Mouse (Mus musculus): Measurements from ENCODE around the gene Ugt1a9. TPM values are rescaled to one million over a fixed set of nuclear protein-coding genes. Genes with fewer than 3 reads are reported as not detected.

Ugt1a9 gene
- polyA plus RNA-seq, 1 experiment from 2014 or later, result not detected

DNA sequence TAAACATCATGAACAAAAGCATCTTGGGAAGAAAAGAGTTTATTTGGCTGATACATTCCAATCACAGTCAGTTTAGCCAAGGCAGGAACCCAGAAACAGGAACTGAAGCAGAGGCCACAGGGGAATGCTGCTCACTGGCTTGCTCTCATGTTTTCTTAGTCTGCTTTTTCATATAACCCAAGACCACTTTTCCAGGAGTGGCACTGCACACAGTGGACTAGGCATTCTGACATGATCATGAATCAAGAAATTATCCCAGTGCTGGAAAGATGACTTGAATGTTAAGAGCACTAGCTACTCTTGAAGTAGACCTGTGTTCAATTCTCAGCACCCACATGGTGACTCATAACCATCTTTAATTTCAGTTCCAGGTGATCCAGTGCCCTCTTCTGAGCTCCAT is 155.1 kb downstream of the Ugt1a9 start:
- Histone ChIP-seq H3K4me2 (ENCODE audit: low read length) (no peak overlapping the region), H3K36me3 (ENCODE audit: control insufficient read depth, insufficient read depth, low read length) (no peaks in the 10 kb centered on the region), H3K9ac (ENCODE audit: low read depth, low read length) (no peak overlapping the region), H3K4me1 (ENCODE audit: control insufficient read depth, insufficient read depth, low read length) (no peaks in the 10 kb centered on the region), H3K27ac (ENCODE audit: low read length) (no peak overlapping the region), H3K9me3 (replicated peaks; ENCODE audit: control insufficient read depth, low read length, poor library complexity, severe bottlenecking) (peaks cover 58% of the 10 kb centered on the region), H3K27me3 (ENCODE audit: control insufficient read depth, insufficient read depth, low read depth, low read length) (no peaks in the 10 kb centered on the region), H3K4me3 (ENCODE audit: low read depth, low read length) (no peak overlapping the region)
- no peak for ATAC-seq

DNA sequence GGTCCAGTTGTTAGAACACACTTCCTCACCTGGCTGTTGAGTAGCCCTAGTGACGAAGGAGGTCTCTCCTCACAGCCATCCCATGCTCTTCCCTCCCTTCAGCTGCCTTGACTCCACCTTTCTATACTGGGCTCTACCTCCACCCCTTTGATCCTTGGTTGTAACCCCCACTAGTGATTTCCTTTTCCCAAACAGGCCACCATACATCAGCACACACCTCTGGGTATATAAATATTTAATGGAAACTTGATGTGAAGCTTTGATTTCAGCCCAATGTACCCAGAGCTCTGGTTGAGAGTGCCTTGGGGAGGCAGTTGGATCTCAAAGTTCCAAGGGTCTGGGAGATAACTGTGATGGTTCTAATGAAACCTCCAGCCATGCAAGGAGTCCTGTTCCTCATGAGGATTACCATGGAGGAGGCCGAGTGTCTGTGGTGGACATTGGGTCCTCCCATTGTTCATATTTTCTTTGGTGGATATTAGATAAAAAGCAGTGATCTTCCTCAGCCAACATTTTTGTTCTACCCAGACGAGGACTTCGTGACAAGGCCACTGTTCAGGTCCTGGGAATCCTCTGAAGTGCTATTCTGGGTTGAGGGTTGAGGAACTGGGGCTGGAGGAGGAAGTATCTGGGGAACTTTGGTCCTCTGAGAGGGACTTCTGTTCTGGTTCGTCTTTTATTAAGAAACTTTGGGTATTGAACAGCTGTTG is 156.2 kb downstream of the Ugt1a9 start, which contains the start of gene Mroh2a:
Gene Mroh2a (plus strand): TSS at position 317 of the 710 bp plus-strand sequence.
- H3K9ac ChIP-seq (ENCODE audit: low read depth, low read length), result no peak within 1 kb of the TSS
- no peak within 1 kb of the TSS for H3K4me2 ChIP-seq (ENCODE audit: low read length)
- H3K36me3 ChIP-seq (ENCODE audit: control insufficient read depth, insufficient read depth, low read length), result no peaks in the 10 kb centered on the region
- H3K4me1 ChIP-seq (ENCODE audit: control insufficient read depth, insufficient read depth, low read length), result no peaks in the 10 kb centered on the region
- peaks cover 69% of the 10 kb centered on the region for H3K9me3 ChIP-seq (replicated peaks; ENCODE audit: control insufficient read depth, low read length, poor library complexity, severe bottlenecking)
- no peak within 1 kb of the TSS for H3K4me3 ChIP-seq (ENCODE audit: low read depth, low read length)
- H3K27me3 ChIP-seq (ENCODE audit: control insufficient read depth, insufficient read depth, low read depth, low read length), result no peaks in the 10 kb centered on the region
- no peak for ATAC-seq
- 55% methylated on average over 5 of the region's 5 CpGs for whole genome bisulfite sequencing
- H3K27ac ChIP-seq (ENCODE audit: low read length), result no peak within 1 kb of the TSS

DNA sequence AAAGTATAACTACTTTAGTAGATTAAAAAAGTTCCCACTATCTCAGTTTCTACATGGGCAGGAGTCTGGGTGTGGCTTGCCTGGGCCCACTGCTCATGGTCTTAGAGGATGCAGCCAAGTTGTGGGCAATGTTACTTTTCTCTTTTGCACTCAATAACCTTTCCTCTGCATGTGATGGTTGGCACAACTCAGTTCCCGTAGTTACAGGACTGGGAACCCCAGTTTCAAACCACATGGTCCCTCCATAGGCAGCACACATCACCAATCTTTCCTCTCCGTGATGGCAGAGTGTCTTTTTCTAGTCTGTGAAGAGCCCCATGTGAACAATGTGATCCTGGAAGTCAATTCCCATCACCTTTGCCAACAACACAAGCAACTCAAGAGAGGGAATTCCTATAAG is 156.9 kb downstream of the Ugt1a9 start:
- no peaks in the 10 kb centered on the region for H3K27me3 ChIP-seq (ENCODE audit: control insufficient read depth, insufficient read depth, low read depth, low read length)
- H3K4me1 ChIP-seq (ENCODE audit: control insufficient read depth, insufficient read depth, low read length), result no peaks in the 10 kb centered on the region
- no peak overlapping the region for H3K27ac ChIP-seq (ENCODE audit: low read length)
- no peaks in the 10 kb centered on the region for H3K36me3 ChIP-seq (ENCODE audit: control insufficient read depth, insufficient read depth, low read length)
- ATAC-seq, result no peak
- no peak overlapping the region for H3K9ac ChIP-seq (ENCODE audit: low read depth, low read length)
- peaks cover 72% of the 10 kb centered on the region for H3K9me3 ChIP-seq (replicated peaks; ENCODE audit: control insufficient read depth, low read length, poor library complexity, severe bottlenecking)
- no peak overlapping the region for H3K4me3 ChIP-seq (ENCODE audit: low read depth, low read length)
- WGBS, result 63% methylated on average over 2 of the region's 2 CpGs
- H3K4me2 ChIP-seq (ENCODE audit: low read length), result no peak overlapping the region

DNA sequence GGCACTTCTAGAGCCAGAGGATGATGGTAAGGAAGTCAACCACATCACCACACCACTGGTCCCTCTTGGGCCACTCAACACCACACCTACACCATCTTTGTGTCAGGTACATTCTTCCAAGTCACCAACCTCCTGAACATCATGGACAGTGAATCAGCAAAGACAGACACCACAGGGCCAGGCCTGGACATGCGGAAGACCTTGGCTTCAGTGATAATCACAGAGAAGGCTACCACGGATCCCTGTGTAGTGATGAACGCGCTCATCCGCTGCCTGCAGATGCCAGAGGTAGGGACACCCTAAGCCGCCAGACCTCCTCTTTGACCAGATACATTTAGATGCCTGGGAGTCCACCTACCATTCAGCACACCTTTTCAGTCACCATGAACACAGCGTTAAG is 157.5 kb downstream of the Ugt1a9 start:
- no peak overlapping the region for H3K27ac ChIP-seq (ENCODE audit: low read length)
- H3K4me1 ChIP-seq (ENCODE audit: control insufficient read depth, insufficient read depth, low read length), result no peaks in the 10 kb centered on the region
- no peaks in the 10 kb centered on the region for H3K27me3 ChIP-seq (ENCODE audit: control insufficient read depth, insufficient read depth, low read depth, low read length)
- H3K9ac ChIP-seq (ENCODE audit: low read depth, low read length), result no peak overlapping the region
- 70% methylated on average over 7 of the region's 7 CpGs for WGBS
- no peak overlapping the region for H3K4me2 ChIP-seq (ENCODE audit: low read length)
- H3K9me3 ChIP-seq (replicated peaks; ENCODE audit: control insufficient read depth, low read length, poor library complexity, severe bottlenecking), result peaks cover 79% of the 10 kb centered on the region
- no peak for ATAC-seq
- H3K4me3 ChIP-seq (ENCODE audit: low read depth, low read length), result no peak overlapping the region
- no peaks in the 10 kb centered on the region for H3K36me3 ChIP-seq (ENCODE audit: control insufficient read depth, insufficient read depth, low read length)

DNA sequence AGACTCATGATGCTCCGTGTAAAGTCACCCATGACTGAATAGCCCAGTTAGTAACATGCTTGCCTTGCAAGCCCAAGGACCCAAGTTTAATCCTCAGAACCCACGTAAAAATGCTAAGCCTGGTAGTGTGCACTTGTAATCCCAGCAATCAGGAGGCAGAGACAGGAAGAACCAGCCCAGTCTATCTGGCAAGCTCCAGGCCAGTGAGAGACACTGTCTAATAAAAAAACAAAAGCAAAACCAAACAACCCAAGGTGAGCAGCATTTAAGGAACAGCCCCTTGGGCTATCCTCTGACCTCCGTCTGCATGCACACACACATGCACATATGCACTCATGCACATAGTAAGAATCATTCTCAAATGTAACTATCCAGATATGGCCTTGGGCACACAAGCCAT is 159.0 kb downstream of the Ugt1a9 start:
- Histone ChIP-seq H3K27me3 (ENCODE audit: control insufficient read depth, insufficient read depth, low read depth, low read length) (no peaks in the 10 kb centered on the region), H3K4me3 (ENCODE audit: low read depth, low read length) (no peak overlapping the region), H3K27ac (ENCODE audit: low read length) (no peak overlapping the region), H3K4me1 (ENCODE audit: control insufficient read depth, insufficient read depth, low read length) (no peaks in the 10 kb centered on the region), H3K9ac (ENCODE audit: low read depth, low read length) (no peak overlapping the region), H3K9me3 (replicated peaks; ENCODE audit: control insufficient read depth, low read length, poor library complexity, severe bottlenecking) (peaks cover 93% of the 10 kb centered on the region), H3K36me3 (ENCODE audit: control insufficient read depth, insufficient read depth, low read length) (no peaks in the 10 kb centered on the region), H3K4me2 (ENCODE audit: low read length) (no peak overlapping the region)
- no peak for ATAC-seq
- WGBS, result 81% methylated on average over 3 of the region's 3 CpGs

DNA sequence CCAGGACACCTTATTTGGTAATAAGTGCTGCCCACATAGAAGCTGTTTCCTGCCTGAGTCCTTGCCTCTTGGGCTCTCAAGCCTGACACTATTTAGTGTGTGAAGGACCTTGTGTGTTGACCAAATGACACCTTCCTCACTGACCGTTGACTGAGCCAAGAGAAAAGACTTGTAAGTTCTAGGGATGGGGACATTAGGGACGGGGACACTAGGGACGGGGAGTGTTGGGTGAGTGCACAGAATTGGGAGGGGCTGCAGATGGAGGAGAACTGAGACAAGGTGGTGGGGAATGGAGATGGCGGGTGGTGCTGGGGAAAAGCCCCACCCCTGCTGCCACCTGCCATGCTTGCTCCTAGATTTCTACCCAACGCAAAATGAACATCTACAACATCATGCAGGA is 159.4 kb downstream of the Ugt1a9 start:
- H3K4me2 ChIP-seq (ENCODE audit: low read length), result no peak overlapping the region
- WGBS, result 87% methylated on average over 5 of the region's 5 CpGs
- no peak overlapping the region for H3K4me3 ChIP-seq (ENCODE audit: low read depth, low read length)
- H3K27me3 ChIP-seq (ENCODE audit: control insufficient read depth, insufficient read depth, low read depth, low read length), result no peaks in the 10 kb centered on the region
- ATAC-seq, result no peak
- H3K27ac ChIP-seq (ENCODE audit: low read length), result no peak overlapping the region
- no peaks in the 10 kb centered on the region for H3K4me1 ChIP-seq (ENCODE audit: control insufficient read depth, insufficient read depth, low read length)
- H3K36me3 ChIP-seq (ENCODE audit: control insufficient read depth, insufficient read depth, low read length), result no peaks in the 10 kb centered on the region
- no peak overlapping the region for H3K9ac ChIP-seq (ENCODE audit: low read depth, low read length)
- peaks cover 97% of the 10 kb centered on the region for H3K9me3 ChIP-seq (replicated peaks; ENCODE audit: control insufficient read depth, low read length, poor library complexity, severe bottlenecking)

DNA sequence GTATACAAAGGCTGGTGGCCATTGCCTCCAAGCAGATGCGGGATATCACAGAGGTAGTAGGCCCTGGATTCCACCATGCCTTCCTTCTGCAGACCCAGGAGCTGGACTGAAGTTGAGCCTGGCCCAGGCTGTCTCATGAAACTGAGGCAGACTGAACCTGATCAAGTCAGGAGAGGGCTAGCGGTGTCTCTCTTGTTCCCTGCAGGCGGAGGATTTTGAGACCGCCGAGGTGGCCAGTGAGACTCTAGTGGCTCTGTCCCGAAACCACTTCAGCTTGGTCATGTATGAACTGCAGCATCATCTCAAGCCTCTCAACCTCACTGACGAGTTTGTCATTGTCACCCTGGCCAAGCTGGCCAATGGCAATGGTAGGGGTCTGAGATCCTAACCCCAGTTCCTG is 159.8 kb downstream of the Ugt1a9 start:
- no peak overlapping the region for H3K27ac ChIP-seq (ENCODE audit: low read length)
- no peak overlapping the region for H3K9ac ChIP-seq (ENCODE audit: low read depth, low read length)
- no peaks in the 10 kb centered on the region for H3K4me1 ChIP-seq (ENCODE audit: control insufficient read depth, insufficient read depth, low read length)
- no peak overlapping the region for H3K4me3 ChIP-seq (ENCODE audit: low read depth, low read length)
- no peak overlapping the region for H3K4me2 ChIP-seq (ENCODE audit: low read length)
- no peaks in the 10 kb centered on the region for H3K36me3 ChIP-seq (ENCODE audit: control insufficient read depth, insufficient read depth, low read length)
- ATAC-seq, result no peak
- peaks cover 100% of the 10 kb centered on the region for H3K9me3 ChIP-seq (replicated peaks; ENCODE audit: control insufficient read depth, low read length, poor library complexity, severe bottlenecking)
- no peaks in the 10 kb centered on the region for H3K27me3 ChIP-seq (ENCODE audit: control insufficient read depth, insufficient read depth, low read depth, low read length)
- WGBS, result 75% methylated on average over 7 of the region's 7 CpGs

DNA sequence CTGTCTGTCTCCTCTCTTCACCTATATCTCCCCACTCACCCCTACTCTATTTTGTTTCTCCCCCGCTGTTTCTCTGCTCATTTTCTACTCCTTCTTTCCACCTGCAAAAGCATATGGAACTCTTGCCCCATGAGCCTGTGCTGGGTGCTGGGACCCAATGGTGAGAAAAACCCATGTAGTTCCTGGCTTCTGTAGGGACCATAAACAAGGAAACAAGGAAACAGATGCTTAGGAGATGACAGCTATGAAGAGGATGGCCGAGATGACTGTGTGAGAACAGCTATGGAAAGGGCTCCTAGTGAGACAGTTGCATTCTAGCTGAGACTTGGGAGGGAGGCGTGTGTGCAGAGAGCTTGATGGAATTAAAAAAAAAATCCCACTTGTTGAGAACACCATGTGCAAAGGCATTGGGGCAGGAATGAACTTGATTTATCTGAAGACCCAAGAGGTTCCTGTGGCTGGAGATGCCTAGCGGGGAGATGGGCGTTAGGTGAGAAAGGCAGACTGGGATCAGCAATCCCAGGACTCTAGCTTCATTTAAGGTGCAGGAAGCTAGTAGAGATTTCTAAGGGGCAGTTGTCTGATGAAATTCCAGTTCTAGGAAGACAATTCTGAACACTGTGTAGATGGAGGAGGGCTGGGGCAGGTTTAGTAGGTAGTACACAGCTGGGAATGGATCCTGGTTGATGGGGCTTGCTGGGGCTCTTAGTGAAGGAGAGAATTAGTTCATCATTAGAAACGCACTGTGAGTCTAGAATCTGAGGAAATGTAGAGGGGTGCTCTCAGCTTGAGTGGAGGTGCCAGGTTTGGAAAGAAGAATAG is 160.6 kb downstream of the Ugt1a9 start:
- no peak overlapping the region for H3K9ac ChIP-seq (ENCODE audit: low read depth, low read length)
- H3K27ac ChIP-seq (ENCODE audit: low read length), result no peak overlapping the region
- H3K4me1 ChIP-seq (ENCODE audit: control insufficient read depth, insufficient read depth, low read length), result no peaks in the 10 kb centered on the region
- no peaks in the 10 kb centered on the region for H3K27me3 ChIP-seq (ENCODE audit: control insufficient read depth, insufficient read depth, low read depth, low read length)
- H3K4me2 ChIP-seq (ENCODE audit: low read length), result no peak overlapping the region
- peaks cover 99% of the 10 kb centered on the region for H3K9me3 ChIP-seq (replicated peaks; ENCODE audit: control insufficient read depth, low read length, poor library complexity, severe bottlenecking)
- no peak for ATAC-seq
- WGBS, result 76% methylated on average over 6 of the region's 6 CpGs
- no peaks in the 10 kb centered on the region for H3K36me3 ChIP-seq (ENCODE audit: control insufficient read depth, insufficient read depth, low read length)
- H3K4me3 ChIP-seq (ENCODE audit: low read depth, low read length), result no peak overlapping the region

DNA sequence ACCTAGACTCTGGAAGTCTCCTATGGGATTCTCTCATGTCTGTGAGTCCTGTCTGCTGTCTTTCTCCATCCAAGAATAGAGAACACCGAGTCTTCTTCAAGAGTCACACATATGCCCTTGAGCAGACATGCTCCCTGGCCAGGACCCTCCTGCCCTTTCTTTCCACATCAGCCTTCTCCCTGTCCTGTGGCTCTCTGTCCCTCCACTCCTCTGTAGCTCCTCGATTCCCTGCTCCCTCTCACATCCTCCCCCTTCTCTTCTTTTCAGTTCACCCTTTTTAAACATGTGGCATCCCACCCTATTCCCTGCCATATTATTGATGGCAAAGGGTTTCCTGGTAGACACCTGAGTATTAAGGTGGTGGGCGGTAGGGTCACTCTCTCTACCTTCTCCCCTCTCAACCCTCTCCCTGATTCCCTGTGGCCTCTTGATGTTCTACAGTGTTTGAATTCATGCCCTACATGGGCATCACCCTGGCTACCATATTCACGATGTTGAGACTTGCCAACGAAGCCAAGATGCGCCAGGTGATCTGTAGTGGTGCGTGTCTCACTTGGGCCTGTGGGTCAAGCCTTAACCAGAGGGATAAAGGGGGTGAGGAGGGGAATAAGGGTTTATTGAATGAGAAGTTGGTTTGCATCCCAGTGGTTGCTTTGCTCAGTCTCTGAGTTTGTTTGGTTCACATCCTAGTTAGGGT is 161.4 kb downstream of the Ugt1a9 start:
- H3K9ac ChIP-seq (ENCODE audit: low read depth, low read length), result no peak overlapping the region
- no peak overlapping the region for H3K4me2 ChIP-seq (ENCODE audit: low read length)
- ATAC-seq, result no peak
- H3K4me3 ChIP-seq (ENCODE audit: low read depth, low read length), result no peak overlapping the region
- no peaks in the 10 kb centered on the region for H3K36me3 ChIP-seq (ENCODE audit: control insufficient read depth, insufficient read depth, low read length)
- H3K27me3 ChIP-seq (ENCODE audit: control insufficient read depth, insufficient read depth, low read depth, low read length), result no peaks in the 10 kb centered on the region
- H3K27ac ChIP-seq (ENCODE audit: low read length), result no peak overlapping the region
- H3K9me3 ChIP-seq (replicated peaks; ENCODE audit: control insufficient read depth, low read length, poor library complexity, severe bottlenecking), result peaks cover 97% of the 10 kb centered on the region
- no peaks in the 10 kb centered on the region for H3K4me1 ChIP-seq (ENCODE audit: control insufficient read depth, insufficient read depth, low read length)
- WGBS, result 69% methylated on average over 7 of the region's 7 CpGs

All from midbrain, embryonic 16.5 days (tissue).